Mouse (Mus musculus) heart, embryonic 11.5 days (tissue): Measurements from ENCODE around the gene Olfr1394. TPM values are rescaled to one million over a fixed set of nuclear protein-coding genes. Genes with fewer than 3 reads are reported as not detected.
"Not testable (repeated sequence)": the region's sequence is repeated elsewhere in the genome, so short reads cannot be mapped to it uniquely, and the experiment has no call there.

ENCODE experiments used
- ATAC-seq: fragments of 200-750 bp; cut with Nextera tagmentation; replicated peaks from 2 replicates; pipeline ENCODE4 v1.8.0; 2017; ENCODE audit warnings: moderate library complexity; ENCODE audit not compliant: insufficient number of reproducible peaks, low FRiP score, low TSS enrichment
- H3K27ac ChIP-seq: fragments of 300-500 bp; sonication (generic); 2 replicates; pipeline ENCODE4 v1.5.1; 2014; ENCODE audit warnings: mild to moderate bottlenecking, low read depth, low read length
- H3K27me3 ChIP-seq: fragments of 300-500 bp; sonication (generic); 2 replicates; pipeline ENCODE4 v1.6.1; 2014; ENCODE audit warnings: mild to moderate bottlenecking, low read length, mixed read lengths; ENCODE audit not compliant: control insufficient read depth, insufficient read depth
- H3K36me3 ChIP-seq: fragments of 300-500 bp; sonication (generic); 2 replicates; pipeline ENCODE4 v1.6.1; 2014; ENCODE audit warnings: mild to moderate bottlenecking, low read length, moderate library complexity, mixed read lengths; ENCODE audit not compliant: control insufficient read depth, insufficient read depth
- H3K4me1 ChIP-seq: fragments of 300-500 bp; sonication (generic); 2 replicates; pipeline ENCODE4 v1.6.1; 2014; ENCODE audit warnings: low read length; ENCODE audit not compliant: control insufficient read depth, insufficient read depth
- H3K4me2 ChIP-seq: fragments of 300-500 bp; sonication (generic); 2 replicates; pipeline ENCODE4 v1.6.1; 2014; ENCODE audit warnings: mild to moderate bottlenecking, moderate library complexity
- H3K4me3 ChIP-seq: fragments of 300-500 bp; sonication (generic); 2 replicates; pipeline ENCODE4 v1.5.1; 2014; ENCODE audit warnings: low read depth, low read length
- H3K9ac ChIP-seq: fragments of 300-500 bp; sonication (generic); 2 replicates; pipeline ENCODE4 v1.6.1; 2014; ENCODE audit warnings: mild to moderate bottlenecking, low read depth, low read length, moderate library complexity
- H3K9me3 ChIP-seq: fragments of 300-500 bp; sonication (generic); replicated peaks from 2 replicates; pipeline ENCODE4 v1.6.1; 2016; ENCODE audit warnings: low read length; ENCODE audit not compliant: control insufficient read depth
- WGBS: fragments of 180-500 bp; shearing (Covaris S2); extraction: QIAGEN DNeasy Blood & Tissue Kit; methylation state at CpG from one replicate; pipeline ENCODE4 v1.1.7; 2014; ENCODE audit not compliant: insufficient replicate concordance; 5-methylcytosine and 5-hydroxymethylcytosine counted together
- polyA plus RNA-seq: library from polyadenylated mRNA; unstranded; fragments of >200 nt; fragmentation: Nextera tagmentation; extraction: Ambion mirVana; gene quantifications from 2 replicates; pipeline ENCODE4 v1.2.1, GENCODE M21; 2014

Gene Olfr1394
- polyA plus RNA-seq, 1 experiment from 2014 or later = not detected

DNA sequence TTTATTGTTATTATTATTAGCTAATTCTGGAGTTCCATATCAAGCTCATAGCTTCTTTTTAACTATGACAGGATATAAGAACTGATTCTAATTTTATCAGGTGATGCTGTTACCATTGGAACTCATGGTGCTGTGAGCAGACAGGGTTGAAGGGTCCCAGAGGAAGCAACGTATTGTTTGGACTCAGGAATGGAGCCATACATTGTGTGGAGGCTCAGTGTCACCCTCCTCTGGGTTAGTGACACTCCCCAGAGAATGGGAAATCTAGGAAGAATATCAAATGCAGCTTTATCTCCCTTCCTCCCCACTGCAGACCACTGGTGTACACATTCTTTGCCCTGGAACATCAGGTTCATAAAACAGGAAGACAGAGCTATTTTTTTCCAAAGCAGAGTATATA is 29.0 kb downstream of the Olfr1394 start:
- Histone ChIP-seq H3K27me3 (no peaks in the 10 kb centered on the region), H3K4me3 (no peak overlapping the region), H3K9me3 (no peaks in the 10 kb centered on the region), H3K36me3 (no peaks in the 10 kb centered on the region), H3K9ac (no peak overlapping the region), H3K4me1 (no peaks in the 10 kb centered on the region), H3K27ac (no peak overlapping the region), H3K4me2 (no peak overlapping the region)
- no peak for ATAC-seq
- WGBS = 40% methylated on average over 1 of the region's 1 CpGs

DNA sequence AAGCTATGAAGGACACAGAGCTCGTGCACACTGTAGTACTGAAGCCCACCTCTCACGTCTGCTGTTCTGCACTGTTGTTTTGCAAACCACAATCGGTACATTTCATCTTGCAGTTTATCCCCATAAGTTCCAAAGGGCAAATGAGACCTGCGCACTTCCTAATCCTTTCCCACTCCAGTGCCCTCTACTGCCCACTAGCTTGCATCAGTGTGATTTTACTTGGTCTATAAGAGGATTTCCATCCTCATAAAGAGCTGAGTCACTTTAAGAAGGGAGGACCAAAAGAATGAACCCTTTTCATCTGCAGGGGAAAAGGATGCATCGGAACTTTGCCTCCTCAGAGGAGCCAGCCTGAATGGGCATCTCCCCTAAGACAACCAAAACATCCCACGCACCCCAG is 32.3 kb downstream of the Olfr1394 start:
- Histone ChIP-seq H3K4me1 (no peaks in the 10 kb centered on the region), H3K27ac (no peak overlapping the region), H3K27me3 (no peaks in the 10 kb centered on the region), H3K9ac (no peak overlapping the region), H3K4me2 (no peak overlapping the region), H3K4me3 (no peak overlapping the region), H3K36me3 (no peaks in the 10 kb centered on the region), H3K9me3 (no peaks in the 10 kb centered on the region)
- ATAC-seq = no peak
- WGBS = 81% methylated on average over 6 of the region's 6 CpGs

DNA sequence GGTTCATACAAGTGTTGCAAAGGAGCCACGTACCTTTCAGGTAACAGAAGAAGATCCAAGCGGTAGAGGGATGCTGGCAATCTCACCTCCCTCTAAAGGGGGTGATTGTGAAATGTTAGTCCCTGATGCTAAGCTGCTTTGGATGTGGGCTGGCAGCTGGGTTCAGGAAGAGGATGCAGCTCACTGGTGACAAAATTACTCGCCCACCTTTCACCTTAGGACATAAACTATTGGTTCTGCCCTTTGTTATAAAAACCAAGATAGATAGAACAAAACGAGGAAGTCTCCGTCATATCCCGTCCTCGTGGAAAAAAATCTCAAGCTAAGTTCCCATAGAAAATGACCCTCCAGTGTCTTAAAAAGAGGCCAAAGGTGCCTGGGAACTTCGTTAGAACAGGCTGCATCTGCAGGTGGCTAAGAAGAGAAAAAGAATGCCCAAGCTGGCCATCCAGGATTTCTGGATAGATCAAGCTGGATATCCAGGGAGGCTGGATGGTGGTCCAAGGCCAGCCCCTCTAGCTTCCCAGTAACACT is 32.8 kb downstream of the Olfr1394 start, which contains the start of gene Btnl9:
Btnl9 (minus strand) TSS at position 205 of the 534 bp plus-strand sequence.
- Histone ChIP-seq H3K4me1 (no peaks in the 10 kb centered on the region), H3K4me2 (no peak within 1 kb of the TSS), H3K27me3 (no peaks in the 10 kb centered on the region), H3K4me3 (no peak within 1 kb of the TSS), H3K27ac (no peak within 1 kb of the TSS), H3K9ac (no peak within 1 kb of the TSS), H3K36me3 (no peaks in the 10 kb centered on the region), H3K9me3 (no peaks in the 10 kb centered on the region)
- no peak for ATAC-seq
- 66% methylated on average over 8 of the region's 8 CpGs for WGBS

DNA sequence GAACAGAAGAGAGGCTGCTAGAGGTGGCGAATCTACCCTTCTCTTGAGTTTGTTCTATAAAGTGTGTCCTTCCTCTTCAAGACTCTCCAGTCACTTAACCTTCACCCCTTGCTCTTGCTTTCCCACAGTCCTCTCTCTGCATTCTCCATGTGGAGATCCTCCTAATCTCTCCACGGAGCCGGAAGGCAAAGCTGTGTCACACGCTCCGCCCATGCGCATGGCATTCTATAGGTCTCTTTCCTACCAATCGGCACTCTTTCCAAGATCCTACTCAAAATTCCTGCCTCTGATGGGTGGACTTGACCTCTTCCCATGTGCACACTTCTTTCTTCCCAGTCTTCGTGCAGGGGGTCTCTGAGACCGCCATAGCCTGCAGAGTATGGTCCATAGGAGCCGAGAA is 33.5 kb downstream of the Olfr1394 start:
- no peak overlapping the region for H3K9ac ChIP-seq
- H3K4me3 ChIP-seq = no peak overlapping the region
- H3K27me3 ChIP-seq = no peaks in the 10 kb centered on the region
- H3K36me3 ChIP-seq = no peaks in the 10 kb centered on the region
- H3K4me2 ChIP-seq = no peak overlapping the region
- H3K9me3 ChIP-seq = no peaks in the 10 kb centered on the region
- no peaks in the 10 kb centered on the region for H3K4me1 ChIP-seq
- no peak for ATAC-seq
- 67% methylated on average over 10 of the region's 10 CpGs for WGBS
- no peak overlapping the region for H3K27ac ChIP-seq

DNA sequence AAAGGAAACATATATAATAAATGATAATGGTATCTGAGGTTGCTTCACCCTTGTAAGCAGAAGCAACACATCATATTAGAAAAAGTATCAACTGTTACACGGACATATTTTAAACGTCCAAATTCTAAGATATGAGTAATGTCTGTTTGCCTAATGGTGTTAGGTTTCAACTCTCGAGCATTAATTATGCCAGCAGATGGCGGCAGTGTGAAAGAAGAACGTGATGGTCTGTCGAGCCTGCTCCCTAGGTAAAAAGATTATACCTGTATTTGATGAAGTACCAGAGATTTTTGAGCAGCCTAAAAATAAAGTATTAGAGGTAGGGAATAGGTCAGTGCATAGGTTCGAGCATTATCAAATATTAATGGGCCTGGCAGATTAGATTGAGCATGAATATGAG is 35.6 kb downstream of the Olfr1394 start:
- 5% methylated on average over 7 of the region's 7 CpGs for WGBS
- no peak overlapping the region for H3K4me2 ChIP-seq
- H3K9ac ChIP-seq = no peak overlapping the region
- ATAC-seq = no peak
- H3K4me1 ChIP-seq = no peaks in the 10 kb centered on the region
- no peak overlapping the region for H3K27ac ChIP-seq
- no peak overlapping the region for H3K4me3 ChIP-seq
- no peaks in the 10 kb centered on the region for H3K36me3 ChIP-seq
- H3K27me3 ChIP-seq = no peaks in the 10 kb centered on the region
- H3K9me3 ChIP-seq = no peaks in the 10 kb centered on the region

DNA sequence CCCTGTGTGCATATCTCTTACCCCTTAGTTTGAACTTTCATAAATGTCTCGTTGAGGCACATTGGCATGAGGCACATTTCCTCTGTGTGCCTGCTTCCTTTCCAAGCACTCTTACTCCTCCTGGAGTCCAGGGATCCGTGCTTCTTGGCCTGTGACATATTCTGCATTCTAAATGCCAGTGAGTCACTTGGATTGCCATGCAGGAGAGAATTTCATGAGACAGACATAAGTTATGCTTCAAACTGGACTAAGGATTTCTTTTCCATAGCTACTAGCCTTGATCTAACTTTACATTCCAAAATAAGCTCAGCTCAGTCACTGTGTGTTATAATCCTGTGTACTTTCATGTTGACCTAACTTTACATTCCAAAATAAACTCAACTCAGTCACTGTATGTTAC is 36.9 kb downstream of the Olfr1394 start:
- H3K36me3 ChIP-seq = no peaks in the 10 kb centered on the region
- H3K4me1 ChIP-seq = no peaks in the 10 kb centered on the region
- no peaks in the 10 kb centered on the region for H3K9me3 ChIP-seq
- no peaks in the 10 kb centered on the region for H3K27me3 ChIP-seq
- H3K9ac ChIP-seq = no peak overlapping the region
- no peak overlapping the region for H3K27ac ChIP-seq
- 43% methylated on average over 2 of the region's 2 CpGs for WGBS
- H3K4me3 ChIP-seq = no peak overlapping the region
- no peak overlapping the region for H3K4me2 ChIP-seq
- no peak for ATAC-seq

DNA sequence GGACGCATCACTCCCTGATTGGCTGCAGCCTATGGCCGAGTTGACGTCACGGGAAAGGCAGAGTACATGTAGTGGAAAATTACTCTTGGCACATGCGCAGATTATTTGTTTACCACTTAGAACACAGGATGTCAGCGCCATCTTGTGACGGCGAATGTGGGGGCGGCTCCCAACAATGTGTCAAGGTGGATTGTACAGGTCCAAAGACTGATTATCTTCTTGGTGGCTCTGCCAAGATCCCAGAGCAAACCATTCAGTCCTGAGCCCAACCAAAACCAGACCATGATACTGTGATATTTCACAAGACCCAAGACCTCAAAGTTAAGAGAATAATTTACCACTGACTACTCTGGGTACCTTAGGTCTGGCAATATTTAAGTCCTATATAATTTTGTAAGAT is 40.6 kb downstream of the Olfr1394 start:
- H3K27ac ChIP-seq, H3K36me3 ChIP-seq, H3K4me1 ChIP-seq, ATAC-seq, H3K27me3 ChIP-seq, H3K4me2 ChIP-seq, H3K4me3 ChIP-seq, H3K9me3 ChIP-seq, H3K9ac ChIP-seq: not testable (repeated sequence)
- WGBS = 91% methylated on average over 9 of the region's 9 CpGs

DNA sequence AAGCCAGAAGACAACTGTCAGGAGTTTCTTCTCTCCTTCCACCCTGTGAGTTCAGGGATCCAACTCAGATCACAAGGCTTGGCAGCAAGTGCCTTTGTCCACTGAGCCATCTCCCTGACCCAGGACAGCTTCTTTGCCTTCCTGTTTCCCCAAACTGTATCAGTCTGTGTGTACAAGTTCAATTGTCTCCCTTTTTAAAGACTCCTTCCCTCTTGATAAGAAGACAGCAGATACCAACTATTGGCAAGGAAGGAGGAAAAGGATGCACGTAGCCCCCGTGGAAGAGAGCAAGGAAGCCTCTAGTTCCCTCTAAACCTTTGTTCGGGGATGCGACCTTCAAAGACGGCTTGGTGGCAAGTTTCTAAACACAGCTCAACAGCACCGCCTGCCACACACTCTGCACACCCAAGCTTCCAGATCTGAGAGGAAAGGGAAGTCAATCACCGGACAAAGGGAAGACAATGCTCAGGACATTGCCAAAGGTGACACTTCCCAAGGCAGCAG is 41.7 kb downstream of the Olfr1394 start:
- WGBS = 69% methylated on average over 7 of the region's 7 CpGs
- H3K4me2 ChIP-seq = no peak overlapping the region
- no peak for ATAC-seq

DNA sequence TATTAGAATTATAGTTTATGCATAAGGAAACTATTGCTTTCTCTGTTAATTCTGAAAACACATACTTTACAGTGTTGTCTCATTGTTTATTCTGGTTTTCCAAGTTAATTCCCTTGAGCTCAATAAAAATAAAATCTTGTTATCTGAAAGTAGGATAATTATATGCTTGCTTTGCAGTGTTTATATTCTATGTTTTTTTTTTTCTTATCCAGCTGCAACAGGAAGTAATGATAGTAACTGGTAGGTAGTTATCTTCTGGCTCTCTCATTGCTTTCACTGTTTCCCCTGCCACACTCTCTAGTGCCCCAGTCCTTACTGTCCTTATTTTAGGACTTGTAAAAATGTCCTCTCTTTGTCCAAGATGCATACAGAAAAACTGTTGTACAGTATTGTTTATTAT is 46.5 kb downstream of the Olfr1394 start:
- Histone ChIP-seq H3K27me3 (no peaks in the 10 kb centered on the region), H3K4me2 (no peak overlapping the region), H3K4me1 (peaks cover 9% of the 10 kb centered on the region), H3K9me3 (no peaks in the 10 kb centered on the region), H3K36me3 (no peaks in the 10 kb centered on the region), H3K27ac (no peak overlapping the region), H3K4me3 (no peak overlapping the region), H3K9ac (no peak overlapping the region)
- no peak for ATAC-seq

More for the DNA sequence above, 41.7 kb downstream of the Olfr1394 start:
- Histone ChIP-seq H3K4me3 (no peak overlapping the region), H3K27me3 (no peaks in the 10 kb centered on the region), H3K36me3 (no peaks in the 10 kb centered on the region), H3K9ac (no peak overlapping the region), H3K4me1 (no peaks in the 10 kb centered on the region), H3K9me3 (no peaks in the 10 kb centered on the region), H3K27ac (no peak overlapping the region)
